Mouse (Mus musculus) heart, postnatal 0 days (tissue): ENCODE data around the gene Dcbld1. TPM values are rescaled to one million over a fixed set of nuclear protein-coding genes. Genes with fewer than 3 reads are reported as not detected.
A peak's percentile ranks its signal among the peaks of the same experiment; 100 is the strongest.

Source experiments
- ATAC-seq: fragments of 200-750 bp; cut with Nextera tagmentation; 2 replicates; pipeline ENCODE4 v1.8.0; 2017; ENCODE audit warnings: low read depth, moderate number of reproducible peaks, moderate library complexity; ENCODE audit not compliant: insufficient read depth
- DNase-seq: peaks from one replicate; pipeline ENCODE4 v3.0.0-alpha.2; 2016; ENCODE audit warnings: low spot score
- H3K27ac ChIP-seq: fragments of 300-500 bp; sonication (generic); 2 replicates; pipeline ENCODE4 v1.5.1; 2014; ENCODE audit warnings: low read depth, mild to moderate bottlenecking
- H3K27me3 ChIP-seq: fragments of 300-500 bp; sonication (generic); 2 replicates; pipeline ENCODE4 v1.6.1; 2014; ENCODE audit warnings: low read length, mixed read lengths; ENCODE audit not compliant: control insufficient read depth, insufficient read depth
- H3K36me3 ChIP-seq: fragments of 300-500 bp; sonication (generic); replicated peaks from 2 replicates; pipeline ENCODE4 v1.6.1; 2014; ENCODE audit warnings: low read length, mixed read lengths; ENCODE audit not compliant: control insufficient read depth, insufficient read depth
- H3K4me1 ChIP-seq: fragments of 300-500 bp; sonication (generic); 2 replicates; pipeline ENCODE4 v1.6.1; 2014; ENCODE audit warnings: antibody characterized with exemption; ENCODE audit not compliant: control insufficient read depth, insufficient read depth
- H3K4me2 ChIP-seq: fragments of 300-500 bp; sonication (generic); 2 replicates; pipeline ENCODE4 v1.6.1; 2014; ENCODE audit warnings: low read depth, mild to moderate bottlenecking, low read length, moderate library complexity
- H3K4me3 ChIP-seq: fragments of 300-500 bp; sonication (generic); 2 replicates; pipeline ENCODE4 v1.5.1; 2014; ENCODE audit warnings: low read depth, low read length
- H3K9ac ChIP-seq: fragments of 300-500 bp; sonication (generic); replicated peaks from 2 replicates; pipeline ENCODE4 v1.6.1; 2014; ENCODE audit warnings: low read depth, low read length, mixed read lengths
- H3K9me3 ChIP-seq: fragments of 300-500 bp; sonication (generic); replicated peaks from 2 replicates; pipeline ENCODE4 v1.6.1; 2016; ENCODE audit warnings: low read length; ENCODE audit not compliant: control insufficient read depth
- CTCF ChIP-seq: IDR thresholded peaks from 2 replicates; pipeline ENCODE4 v1.5.1; 2016; ENCODE audit warnings: antibody characterized with exemption, control low read depth, low read depth
- EP300 ChIP-seq: IDR thresholded peaks from 2 replicates; pipeline ENCODE4 v1.6.1; 2016; ENCODE audit warnings: antibody characterized with exemption, low read depth
- WGBS: fragments of 180-500 bp; shearing (Covaris S2); extraction: QIAGEN DNeasy Blood & Tissue Kit; methylation state at CpG from one replicate; pipeline ENCODE4 v1.1.7; 2014; 5-methylcytosine and 5-hydroxymethylcytosine counted together
- polyA plus RNA-seq: library from polyadenylated mRNA; unstranded; fragments of >200 nt; fragmentation: Nextera tagmentation; extraction: Ambion mirVana; gene quantifications from 2 replicates; pipeline ENCODE4 v1.2.1, GENCODE M21; 2015
- total RNA-seq: library from RNA; depleted of rRNA; stranded (reverse); fragments of >200 nt; gene quantifications from 2 replicates; pipeline ENCODE4 v1.2.3, GENCODE M21; 2014; ENCODE audit warnings: low replicate concordance

Dcbld1 gene
- total and polyA plus RNA-seq, 2 experiments from 2014 or later: 4.1 to 6.5 TPM

DNA sequence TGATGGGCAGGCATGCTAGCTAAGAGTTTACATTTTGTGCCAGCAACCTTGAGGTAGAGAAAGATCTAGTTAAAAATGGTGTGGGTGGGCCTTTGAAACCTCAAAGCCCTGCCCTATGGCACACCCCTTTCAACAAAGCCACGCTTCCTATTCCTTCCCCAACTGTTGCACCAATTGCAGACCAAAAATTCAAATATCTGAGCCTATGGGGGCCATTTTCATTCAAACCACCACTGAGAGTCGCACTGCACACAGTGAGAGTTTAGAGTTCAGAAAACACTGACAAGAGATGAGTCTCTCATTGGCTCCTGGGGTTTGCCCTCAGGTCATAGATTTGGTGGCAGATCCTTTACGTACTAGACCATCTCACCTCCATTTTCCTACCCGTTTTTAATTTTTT lies 68.3 kb downstream of the Dcbld1 start:
- Histone ChIP-seq H3K4me3 (no peak overlapping the region), H3K36me3 (peaks cover 7% of the 10 kb centered on the region; the same call in 1 of the 2 replicates), H3K4me1 (no peaks in the 10 kb centered on the region), H3K27ac (no peak overlapping the region), H3K4me2 (no peak overlapping the region), H3K27me3 (no peaks in the 10 kb centered on the region), H3K9me3 (no peaks in the 10 kb centered on the region), H3K9ac (no peak overlapping the region)
- no peak for ATAC-seq
- WGBS: 96% methylated on average over 4 of the region's 4 CpGs
- DNase-seq: no peak
- TF ChIP-seq CTCF: no peak
- TF ChIP-seq EP300: no peak

GRCm38 (mm10) chr10:52302271-52302670 lies 68.9 kb downstream of the Dcbld1 start:
- H3K9me3 ChIP-seq: no peaks in the 10 kb centered on the region
- no peak overlapping the region for H3K27ac ChIP-seq
- no peak overlapping the region for H3K4me2 ChIP-seq
- no peaks in the 10 kb centered on the region for H3K27me3 ChIP-seq
- DNase-seq (no peak), ATAC-seq (no peak)
- no peak overlapping the region for H3K9ac ChIP-seq
- H3K4me3 ChIP-seq: no peak overlapping the region
- no peaks in the 10 kb centered on the region for H3K4me1 ChIP-seq
- no peak for TF ChIP-seq EP300
- no peak for TF ChIP-seq CTCF
- H3K36me3 ChIP-seq: peaks cover 7% of the 10 kb centered on the region; the same call in 1 of the 2 replicates

DNA sequence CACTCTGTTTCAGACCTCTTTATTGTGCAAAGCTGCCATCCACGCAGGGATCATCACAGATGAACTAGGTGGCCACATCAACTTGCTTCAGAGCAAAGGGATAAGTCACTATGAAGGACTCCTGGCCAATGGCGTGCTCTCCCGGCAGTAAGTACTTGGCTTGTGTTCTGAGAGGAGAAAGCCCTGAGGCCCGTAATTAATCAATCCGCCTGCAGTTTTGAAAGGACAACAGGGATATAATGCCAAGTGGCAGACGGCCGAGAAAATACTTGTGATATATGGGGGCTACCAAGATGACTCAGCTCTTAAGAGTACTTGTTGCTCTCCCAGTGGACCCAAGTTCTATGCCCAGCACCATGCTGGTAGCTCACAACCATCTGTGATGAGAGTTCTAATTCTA lies 71.2 kb downstream of the Dcbld1 start:
- Histone ChIP-seq H3K27ac (no peak overlapping the region), H3K4me3 (no peak overlapping the region), H3K9ac (no peak overlapping the region), H3K36me3 (peaks cover 7% of the 10 kb centered on the region; the same call in 1 of the 2 replicates), H3K27me3 (no peaks in the 10 kb centered on the region), H3K4me1 (no peaks in the 10 kb centered on the region), H3K9me3 (no peaks in the 10 kb centered on the region), H3K4me2 (no peak overlapping the region)
- 88% methylated on average over 7 of the region's 7 CpGs for WGBS
- ATAC-seq: no peak
- TF ChIP-seq CTCF (no peak), EP300 (no peak)
- DNase-seq: no peak

DNA sequence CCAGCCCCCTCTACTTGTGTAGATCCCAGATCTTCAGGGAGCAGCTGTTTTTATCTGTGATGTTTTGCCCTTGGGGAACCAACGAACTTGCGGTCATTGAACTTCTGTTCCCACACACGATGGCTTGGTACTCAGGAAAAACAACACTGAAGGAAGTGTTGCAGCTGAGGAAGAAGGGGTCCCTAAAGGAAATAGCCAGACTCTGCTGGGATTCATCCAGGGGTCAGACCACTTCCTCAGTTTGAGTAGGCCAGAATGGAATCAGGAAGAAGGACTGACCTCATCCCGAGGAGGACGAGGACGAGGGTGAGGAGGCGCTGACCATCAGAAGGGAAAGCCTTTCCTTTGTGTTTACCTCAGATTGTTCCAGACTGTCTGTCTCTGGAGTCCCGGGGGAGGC lies 75.8 kb downstream of the Dcbld1 start:
- Histone ChIP-seq H3K4me2 (no peak overlapping the region), H3K27ac (peak overlapping the region; percentile 35; the same call in 1 of the 2 replicates), H3K9me3 (no peaks in the 10 kb centered on the region), H3K4me3 (no peak overlapping the region), H3K4me1 (no peaks in the 10 kb centered on the region), H3K36me3 (peaks cover 17% of the 10 kb centered on the region), H3K9ac (no peak overlapping the region), H3K27me3 (no peaks in the 10 kb centered on the region)
- WGBS: 57% methylated on average over 8 of the region's 8 CpGs
- peak; percentile 83 for TF ChIP-seq EP300
- no peak; the same call in 1 of the 2 replicates for TF ChIP-seq CTCF
- DNase-seq (peak; percentile 47), ATAC-seq (peak; percentile 80)

- Histone ChIP-seq H3K9me3 (no peaks in the 10 kb centered on the region), H3K4me1 (no peaks in the 10 kb centered on the region), H3K27ac (no peak overlapping the region), H3K4me3 (no peak overlapping the region), H3K36me3 (peaks cover 21% of the 10 kb centered on the region), H3K27me3 (no peaks in the 10 kb centered on the region), H3K4me2 (no peak overlapping the region), H3K9ac (no peak overlapping the region)
- ATAC-seq: 0 out of 2 replicates have a peak, but pooled peaks have one; percentile 6
- no peak for DNase-seq
- 91% methylated on average over 28 of the region's 28 CpGs for WGBS
- TF ChIP-seq CTCF (no peak), EP300 (no peak)
These were observed 86.3 kb downstream of the Dcbld1 start for GRCm38 (mm10) chr10:52319506-52320286.

DNA sequence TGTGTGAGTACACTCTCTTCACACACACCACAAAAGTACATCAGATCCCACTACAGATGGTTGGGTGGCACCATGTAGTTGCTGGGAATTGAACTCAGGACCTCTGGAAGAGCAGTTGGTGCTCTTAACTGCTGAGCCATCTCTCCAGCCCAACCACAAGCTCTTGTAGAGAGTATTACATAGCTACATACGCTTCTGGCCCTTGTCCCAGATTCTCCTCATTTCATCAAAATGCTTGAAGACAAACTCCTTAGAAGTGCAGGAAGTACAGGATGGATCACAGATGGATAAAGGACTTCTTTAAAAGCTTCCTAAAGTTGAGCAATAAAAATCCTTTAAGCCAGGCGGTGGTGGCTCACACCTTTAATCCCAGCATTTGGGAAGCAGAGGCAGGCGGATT lies 88.5 kb downstream of the Dcbld1 start:
- TF ChIP-seq CTCF (no peak), EP300 (no peak)
- no peaks in the 10 kb centered on the region for H3K4me1 ChIP-seq
- no peak overlapping the region for H3K9ac ChIP-seq
- no peaks in the 10 kb centered on the region for H3K27me3 ChIP-seq
- no peak overlapping the region for H3K4me3 ChIP-seq
- no peak overlapping the region for H3K4me2 ChIP-seq
- ATAC-seq (no peak), DNase-seq (no peak)
- peaks cover 17% of the 10 kb centered on the region for H3K36me3 ChIP-seq
- no peaks in the 10 kb centered on the region for H3K9me3 ChIP-seq
- no peak overlapping the region for H3K27ac ChIP-seq
- WGBS: 90% methylated on average over 3 of the region's 3 CpGs
